17 mouse cellular contexts compared by ENCODE assay signal in genomic region chr5:53451829-53452228, GRCm38 (mm10). TPM values are rescaled to one million over a fixed set of nuclear protein-coding genes. Genes with fewer than 3 reads are reported as not detected.
DNase-seq lines count a peak whose midpoint lies in the region; ATAC-seq lines count a peak whose summit lies in the region.
"Had no signal": no experiment of that assay in that cellular context is flagged by ENCODE, and none has a peak within 500 bp of the region (broad histone marks: within the 10 kb centered on the region; RNA-seq: fewer than 3 reads in every experiment).

No protein-coding gene starts in this region.

- H3K27ac ChIP-seq in lung, embryonic 16.5 days (ENCODE audit: low read length) = no peak overlapping the region
- H3K27ac ChIP-seq: heart, embryonic 15.5 days; hindbrain, embryonic 10.5 days had no signal

- 87% methylated on average over 8 of the region's 8 CpGs for WGBS in lung, embryonic 16.5 days

- H3K36me3 ChIP-seq in lung, embryonic 16.5 days (ENCODE audit: control insufficient read depth, insufficient read depth, low read length) = no peaks in the 10 kb centered on the region
- H3K36me3 ChIP-seq: heart, embryonic 15.5 days; hindbrain, embryonic 10.5 days; limb, embryonic 13.5 days had no signal

- no peak overlapping the region for H3K9ac ChIP-seq in lung, embryonic 16.5 days (ENCODE audit: low read length)
- H3K9ac ChIP-seq: heart, embryonic 15.5 days; limb, embryonic 13.5 days had no signal

- H3K9me3 ChIP-seq in lung, embryonic 16.5 days (ENCODE audit: control insufficient read depth, low read length) = no peaks in the 10 kb centered on the region
- H3K9me3 ChIP-seq: heart, embryonic 15.5 days; hindbrain, embryonic 10.5 days; limb, embryonic 13.5 days had no signal

- no peak overlapping the region for H3K4me3 ChIP-seq in lung, embryonic 16.5 days (ENCODE audit: low read length)
- H3K4me3 ChIP-seq: erythroblast, embryonic 14.5 days; heart, embryonic 15.5 days; hindbrain, embryonic 10.5 days; limb, embryonic 13.5 days had no signal

- H3K27me3 ChIP-seq in lung, embryonic 16.5 days (ENCODE audit: control insufficient read depth, insufficient read depth, low read depth, low read length) = no peaks in the 10 kb centered on the region
- H3K27me3 ChIP-seq: heart, embryonic 15.5 days; limb, embryonic 13.5 days had no signal

- H3K4me1 ChIP-seq in lung, embryonic 16.5 days (replicated peaks; ENCODE audit: control insufficient read depth, insufficient read depth, low read length) = 0 out of 2 replicates have a peak, but pooled peaks cover 3% of the 10 kb centered on the region
- H3K4me1 ChIP-seq: heart, embryonic 15.5 days had no signal

- 0 out of 2 replicates have a peak, but pooled peaks have one; percentile 39 for ATAC-seq in lung, embryonic 16.5 days (ENCODE audit: low read depth)
- peak; percentile 87 for ATAC-seq in granulocyte monocyte progenitor cell, adult 5-6 weeks (replicated peaks; ENCODE audit: poor library complexity, severe bottlenecking)
- peak; percentile 48; the same call in 1 of the 2 replicates for ATAC-seq in neutrophil, adult 5-6 weeks (ENCODE audit: extremely low read depth, insufficient number of reproducible peaks, low FRiP score, poor library complexity, severe bottlenecking)
- ATAC-seq: forebrain, embryonic 14.5 days had no signal

- DNase-seq in lung, postnatal 25 days (ENCODE audit: low spot score) = no peak
- peak; percentile 60 for DNase-seq in NIH3T3 (ENCODE audit: low read depth)
- DNase-seq in retina, postnatal 1 day = no peak
- DNase-seq in adrenal gland, adult 2 months = no peak
- DNase-seq: cerebellum, adult 11 months; cerebellum, postnatal 25 days; kidney, adult 18-20 months; kidney, postnatal 10 days; lung, adult 2 months had no signal

- H3K4me2 ChIP-seq in lung, embryonic 16.5 days (ENCODE audit: low read depth, low read length) = no peak overlapping the region
- H3K4me2 ChIP-seq: heart, embryonic 15.5 days; limb, embryonic 13.5 days had no signal

RNA-seq across cellular contexts. Expression of gene Rbpj, which starts 14.1 kb away (rescaled TPM):
- polyA plus RNA-seq in lung, embryonic 16.5 days (2015; fragmentation: Nextera tagmentation; extraction: Ambion mirVana) = 38.1 and 42.4 TPM in 2 replicates
- 53.7 and 64.4 TPM in 2 replicates for total RNA-seq in granulocyte monocyte progenitor cell, adult 5-6 weeks (2014; fragmentation: Nextera tagmentation)
- 39.0 and 42.6 TPM in 2 replicates for total RNA-seq in granulocyte monocyte progenitor cell, adult 5-6 weeks (2017)
- total RNA-seq in neutrophil, adult 5-6 weeks (2017) = 30.1 and 33.0 TPM in 2 replicates
- 10 to 100 TPM; 25.8 to 40.7 TPM for total RNA-seq in adrenal gland, adult 2 months (2021)
- polyA plus RNA-seq in adrenal gland, adult 2 months (2012; rRNA removed) = 7.0 and 7.9 TPM in 2 replicates
